Mouse (Mus musculus): Measurements from ENCODE around the gene Gsg1l.

GRCm38 (mm10) chr7:125871404-125872201 is 210.6 kb downstream of the Gsg1l start:
- no peak for TF ChIP-seq CTCF (IDR thresholded peaks at IDR 0.05; ENCODE audit: low read depth, low read length)
- no peak for TF ChIP-seq TAL1 (conservative IDR thresholded peaks at IDR 0.05; ENCODE audit: low read depth, low read length)
- no peak for TF ChIP-seq GATA1 (IDR thresholded peaks at IDR 0.05; ENCODE audit: borderline replicate concordance, low read length)
- TF ChIP-seq POLR2AphosphoS5 (IDR thresholded peaks at IDR 0.05; ENCODE audit: insufficient replicate concordance, low read depth, low read length), result no peak
- TF ChIP-seq GATA2 (IDR thresholded peaks at IDR 0.05; ENCODE audit: borderline replicate concordance, low read depth, low read length), result no peak
